Mouse (Mus musculus) mouse embryonic stem cell (cell line): ENCODE measurements around the gene Il34.

ENCODE experiments used
- in situ Hi-C, 2 experiments: fragments of 300-500 bp; cut with MboI; formaldehyde crosslinking; loops; 1 replicate in 1 of 2; 3 replicates in 1 of 2; pipeline ENCODE4 v1.14.3; 2019 to 2020; ENCODE audit warnings: low sequenced_read_pairs in 2 of 2, low pct_unique_long_range_greater_than_20kb in 1 of 2, mixed read lengths in 1 of 2; ENCODE audit not compliant: unreplicated experiment in 1 of 2

The Il34 gene

DNA sequence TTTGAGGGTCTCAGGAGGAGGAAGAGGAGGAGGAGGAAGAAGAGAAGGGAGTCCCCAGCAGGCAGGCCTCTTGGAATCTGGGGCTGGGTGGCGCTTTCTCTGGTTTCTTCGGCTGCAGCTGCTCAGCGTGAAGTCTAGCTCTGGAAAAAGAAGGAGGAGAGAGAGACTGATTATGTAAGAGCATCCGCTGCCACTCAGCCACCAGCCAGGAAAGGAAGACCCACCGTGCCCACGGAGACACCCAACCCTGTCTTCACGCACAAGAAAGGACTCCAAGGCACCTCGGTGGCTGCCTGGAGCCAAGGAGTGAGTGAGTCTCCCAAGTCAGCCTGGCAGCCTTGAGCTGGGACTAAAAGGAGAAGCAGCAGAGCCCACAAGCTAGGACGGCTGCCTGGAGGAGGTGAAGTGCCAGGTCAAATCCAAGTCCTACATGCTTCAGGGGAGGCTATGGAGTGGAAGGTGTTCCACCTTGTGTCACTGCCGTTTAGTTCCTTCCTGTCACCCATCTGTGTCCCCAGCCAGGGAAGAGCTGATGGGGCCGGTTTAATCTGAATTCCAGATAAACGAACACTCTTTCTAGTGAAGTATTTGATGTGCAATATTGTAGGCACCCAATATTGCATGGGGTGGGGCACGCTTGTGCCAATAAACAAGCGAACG, 50.1 kb downstream of the Il34 start:
- in situ Hi-C loops: no loop called here

DNA sequence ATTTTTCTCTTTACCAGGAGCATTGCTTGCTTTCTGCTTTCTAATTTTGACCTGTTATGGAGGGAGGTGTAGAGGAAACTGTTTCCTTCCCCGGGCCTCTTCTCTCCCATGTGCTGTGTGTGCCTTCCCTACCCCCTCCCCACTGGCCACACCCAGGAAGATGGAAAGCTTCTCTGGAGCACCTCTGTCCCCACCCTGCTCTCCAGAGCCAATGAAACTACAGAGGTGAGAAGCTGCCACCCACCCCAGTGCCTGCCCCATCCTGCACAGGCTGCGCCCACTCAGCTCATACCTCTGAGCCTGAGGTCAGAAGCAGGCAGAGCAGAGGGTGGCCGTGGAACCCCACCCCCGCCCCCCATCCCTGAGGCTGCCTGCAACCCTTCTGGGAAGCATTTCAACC, 51.0 kb downstream of the Il34 start:
- in situ Hi-C loops: no loop called here

DNA sequence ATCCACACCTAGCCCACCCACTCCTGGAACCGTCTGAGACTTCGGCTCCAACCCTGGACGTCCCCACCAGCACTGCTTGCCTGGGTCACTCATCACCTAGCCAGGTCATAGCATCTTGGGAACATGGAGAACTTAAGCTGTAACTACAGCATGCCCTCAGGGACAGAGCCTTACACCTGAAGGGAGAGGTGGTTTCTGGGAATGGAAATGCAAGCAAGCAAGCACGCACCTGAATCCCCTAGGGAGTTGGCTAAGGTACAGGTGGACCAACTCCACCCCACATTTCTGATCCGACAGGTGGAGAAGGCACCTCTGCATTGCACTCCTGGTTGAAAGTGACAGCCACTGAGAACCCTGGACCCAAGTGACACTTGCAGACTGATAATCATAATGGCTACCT, 54.2 kb downstream of the Il34 start:
- in situ Hi-C loops: no loop called here

DNA sequence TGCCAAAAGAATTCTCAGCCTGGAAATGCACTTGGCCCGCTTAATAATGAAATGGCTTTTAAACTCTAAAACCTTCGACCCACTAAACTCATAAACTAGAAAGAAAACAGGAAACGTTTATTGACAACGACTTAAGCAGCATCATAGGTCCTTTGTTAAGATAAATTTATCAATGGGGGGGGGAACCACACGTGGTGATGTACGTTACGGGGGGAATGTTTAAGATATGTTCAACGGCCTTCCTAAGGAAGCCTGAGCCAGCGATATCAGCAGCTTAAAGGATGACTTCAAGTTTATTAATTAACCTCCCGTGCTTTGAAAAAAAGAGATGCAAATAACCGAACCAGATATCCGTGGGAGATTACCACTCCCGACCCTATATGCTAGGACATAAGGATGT, 55.5 kb downstream of the Il34 start:
- in situ Hi-C loops: no loop called here

DNA sequence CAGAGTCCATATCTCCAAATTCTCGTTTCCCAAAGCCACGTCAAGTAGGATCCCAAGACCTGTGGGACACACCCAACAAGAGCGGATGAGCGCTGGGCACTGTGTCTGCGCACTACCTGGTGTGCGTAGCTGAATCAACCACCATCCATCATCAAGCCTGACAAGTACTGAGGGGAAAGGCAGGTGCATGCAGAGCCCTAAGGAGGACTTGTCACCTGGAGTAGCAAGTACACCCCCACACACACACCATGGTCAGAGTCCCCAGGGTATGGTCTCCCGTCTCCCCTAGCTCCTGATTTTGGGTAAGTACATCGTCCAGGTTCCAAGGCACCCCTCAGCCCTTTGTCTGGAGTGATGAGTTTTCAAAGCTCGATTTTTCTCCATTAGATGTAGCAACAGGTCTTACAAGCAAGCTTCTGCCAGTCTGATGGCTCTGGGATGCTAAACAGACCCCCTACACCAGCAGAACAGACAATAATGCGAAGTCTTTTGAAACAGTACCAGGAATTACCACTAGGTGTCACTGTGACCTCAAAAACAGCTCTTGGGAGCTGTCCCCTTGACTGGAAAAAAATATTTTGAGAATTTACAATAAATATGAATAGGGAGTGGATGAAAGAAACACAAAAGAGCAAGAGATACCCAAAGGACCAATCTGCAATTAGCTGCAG, 56.1 kb downstream of the Il34 start:
- in situ Hi-C loops: no loop called here

DNA sequence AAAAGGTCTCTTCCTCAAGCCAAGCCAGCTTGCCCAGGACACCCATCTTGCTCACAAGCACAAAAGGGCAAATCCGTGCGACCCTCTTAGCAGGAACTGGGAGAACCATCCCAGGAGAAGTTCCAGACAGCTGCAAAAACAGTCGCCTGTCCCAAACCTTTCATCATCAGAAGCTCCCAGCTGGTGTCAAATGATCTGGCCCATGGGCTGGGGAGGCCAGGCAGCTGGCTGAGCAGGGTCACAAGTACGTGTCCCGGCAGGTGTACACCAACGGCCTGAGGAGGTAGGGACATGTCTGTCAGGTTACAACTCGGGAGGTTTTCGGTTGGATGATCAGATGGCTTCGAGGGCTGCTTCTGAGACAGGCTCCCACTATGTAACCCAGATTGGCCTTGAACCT, 59.1 kb downstream of the Il34 start:
- in situ Hi-C loops: no loop called here

DNA sequence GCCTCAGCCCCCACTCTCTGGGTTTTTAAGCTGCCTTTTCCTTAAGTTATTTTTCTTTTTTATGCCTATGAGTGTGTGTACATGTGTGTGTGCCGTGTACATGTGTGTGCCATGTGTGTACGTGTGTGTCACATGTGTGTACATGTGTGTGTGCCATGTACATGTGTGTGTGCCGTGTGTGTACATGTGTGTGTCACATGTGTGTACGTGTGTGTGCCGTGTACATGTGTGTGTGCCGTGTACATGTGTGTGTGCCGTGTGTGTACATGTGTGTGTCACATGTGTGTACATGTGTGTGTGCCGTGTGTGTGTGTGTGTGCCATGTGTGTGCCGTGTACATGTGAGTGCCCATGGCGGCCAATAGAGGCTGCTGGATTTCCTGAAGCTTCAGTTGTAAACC, 60.6 kb downstream of the Il34 start:
- in situ Hi-C loops: no loop called here

DNA sequence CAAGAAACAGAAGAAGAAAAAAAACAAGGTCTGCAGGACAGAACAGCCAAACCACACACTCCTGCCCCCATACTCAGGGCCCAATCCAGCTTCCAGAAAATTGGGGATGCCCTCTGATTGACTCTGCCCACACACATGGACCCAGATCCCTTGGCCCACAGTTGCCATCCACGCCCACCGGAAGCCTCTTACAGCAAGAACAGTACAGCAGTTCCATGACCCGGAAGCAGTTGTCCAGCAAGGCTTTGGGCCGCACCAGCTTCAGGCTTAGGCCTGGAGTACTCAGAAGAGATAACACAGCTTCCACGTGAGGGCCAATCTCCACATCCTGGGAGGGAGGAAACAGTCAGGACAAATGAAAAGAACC, 63.3 kb downstream of the Il34 start:
- in situ Hi-C loops: no loop called here

DNA sequence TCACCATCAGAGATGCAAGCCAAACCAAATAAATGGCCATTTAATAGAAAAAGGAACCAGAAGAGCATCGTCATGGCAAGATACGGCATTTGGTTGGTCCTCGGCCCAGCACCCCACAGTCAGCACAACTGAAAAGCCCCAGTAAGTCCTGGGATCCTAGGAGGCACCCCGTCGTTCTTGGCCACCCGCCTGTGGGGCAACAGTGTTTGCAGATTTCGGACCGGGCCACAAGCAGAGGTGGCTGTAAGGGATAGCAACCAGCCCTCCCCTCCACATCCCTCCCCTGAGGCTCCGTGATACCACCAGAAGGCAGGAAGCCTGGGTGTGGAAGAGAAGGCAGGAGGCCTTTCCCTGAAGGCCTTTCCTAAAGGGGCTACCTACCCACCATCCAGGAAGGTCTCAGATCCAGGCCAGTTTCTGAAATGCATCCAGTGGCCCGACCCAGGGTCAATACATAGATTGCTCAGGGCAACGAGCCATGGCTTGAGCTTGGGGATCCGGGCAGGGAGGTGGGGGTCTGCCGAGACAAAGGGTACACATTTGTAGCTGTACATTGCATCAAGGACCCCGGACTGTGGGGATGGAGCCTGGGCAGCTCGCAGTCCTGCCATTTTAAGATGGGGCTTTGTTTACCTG, 63.8 kb downstream of the Il34 start:
- in situ Hi-C loops: no loop called here

DNA sequence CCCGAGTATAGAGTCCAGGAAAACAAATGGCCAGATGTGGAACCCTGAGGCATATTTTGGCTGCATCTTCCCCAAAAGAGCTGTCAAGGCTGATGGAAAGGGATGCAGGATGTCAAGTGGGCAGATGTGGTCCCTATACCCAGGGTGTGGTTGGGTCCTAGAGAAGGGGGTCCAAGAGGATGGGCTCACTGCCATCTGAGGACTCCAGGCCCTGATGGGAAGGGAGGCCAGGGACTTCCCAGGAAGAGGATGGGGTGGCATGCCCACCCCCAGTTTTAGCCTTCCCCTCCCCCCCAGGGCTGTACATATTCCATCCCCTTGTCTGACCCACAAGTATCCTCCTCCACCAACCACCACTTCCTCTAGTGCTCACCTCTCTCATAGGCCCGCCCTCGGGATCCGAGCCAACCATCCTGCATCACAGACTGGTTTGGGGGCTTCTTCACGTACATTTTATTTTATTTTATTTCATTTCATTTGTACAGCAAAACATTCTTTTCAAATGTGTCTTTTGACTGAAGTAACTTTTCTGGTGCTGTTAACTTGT, 65.0 kb downstream of the Il34 start:
- in situ Hi-C loops: no loop called here

DNA sequence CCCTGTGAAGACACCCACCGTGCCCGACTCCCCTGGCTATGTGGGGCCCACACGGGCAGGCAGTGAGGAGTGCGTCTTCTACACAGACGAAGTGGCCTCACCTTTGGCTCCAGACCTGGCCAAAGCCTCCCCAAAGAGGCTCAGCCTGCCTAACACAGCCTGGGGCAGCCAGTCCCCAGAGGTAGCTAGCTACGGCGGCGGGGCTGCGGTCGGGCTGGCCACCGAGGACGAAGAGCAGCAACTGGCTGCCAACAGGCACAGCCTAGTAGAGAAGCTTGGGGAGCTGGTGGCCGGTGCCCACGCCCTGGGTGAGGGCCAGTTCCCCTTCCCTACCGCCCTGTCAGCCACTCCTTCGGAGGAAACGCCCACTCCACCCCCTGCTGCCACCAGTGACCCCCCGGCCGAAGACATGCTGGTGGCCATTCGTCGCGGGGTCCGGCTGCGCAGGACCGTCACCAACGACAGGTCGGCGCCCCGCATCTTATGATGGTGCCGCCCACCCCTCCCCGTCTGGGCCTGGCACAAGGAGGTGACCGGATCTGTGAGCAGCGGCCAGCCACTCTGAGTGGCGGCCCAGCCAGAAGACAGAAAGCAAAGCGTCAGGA, 67.0 kb downstream of the Il34 start:
- in situ Hi-C loops: no loop called here

DNA sequence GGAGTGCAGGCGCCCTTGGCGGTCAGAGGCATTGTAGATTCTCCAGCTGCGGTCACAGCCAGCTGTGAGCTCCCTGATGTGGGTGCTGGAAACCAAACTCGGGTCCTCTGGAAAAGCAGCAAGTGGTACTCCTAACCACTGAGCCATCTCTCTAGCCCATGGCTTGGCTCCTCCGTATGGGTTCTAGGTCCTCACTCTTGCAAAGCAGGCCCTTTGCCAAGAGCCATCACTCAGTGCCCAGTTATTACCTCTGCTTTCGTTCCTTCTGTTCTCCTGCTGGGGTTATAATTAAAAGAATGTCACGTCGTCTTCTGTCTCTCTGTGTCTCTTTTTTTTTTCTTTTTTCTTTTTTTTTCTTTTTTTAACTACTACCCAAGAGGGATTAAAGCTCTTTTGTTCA, 72.7 kb downstream of the Il34 start:
- in situ Hi-C loops: no loop called here

DNA sequence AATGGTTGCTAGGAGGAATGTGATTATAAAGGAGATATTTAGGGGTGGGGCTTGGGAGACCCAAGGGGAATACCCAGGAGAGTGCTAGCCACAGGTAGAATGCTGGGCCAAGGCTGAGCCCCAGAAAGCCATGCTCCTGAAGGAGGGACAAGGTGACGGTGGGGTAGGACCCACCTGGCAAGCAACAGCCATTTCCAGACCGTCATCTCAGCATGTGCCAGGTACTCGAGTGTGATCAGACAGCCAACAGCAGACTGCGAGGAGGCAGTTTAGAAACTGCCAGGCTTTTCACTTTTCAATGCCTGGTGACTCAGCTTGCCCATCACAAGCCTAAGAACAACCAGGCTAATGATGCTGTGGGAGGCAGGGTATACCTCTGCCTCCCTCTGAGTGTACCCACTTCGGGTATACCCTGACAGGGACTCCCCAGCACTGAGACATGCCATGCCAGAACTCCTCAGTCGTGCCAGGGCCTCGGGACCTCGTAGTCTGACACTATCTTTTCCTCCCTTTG, 74.3 kb downstream of the Il34 start:
- in situ Hi-C loops: no loop called here

DNA sequence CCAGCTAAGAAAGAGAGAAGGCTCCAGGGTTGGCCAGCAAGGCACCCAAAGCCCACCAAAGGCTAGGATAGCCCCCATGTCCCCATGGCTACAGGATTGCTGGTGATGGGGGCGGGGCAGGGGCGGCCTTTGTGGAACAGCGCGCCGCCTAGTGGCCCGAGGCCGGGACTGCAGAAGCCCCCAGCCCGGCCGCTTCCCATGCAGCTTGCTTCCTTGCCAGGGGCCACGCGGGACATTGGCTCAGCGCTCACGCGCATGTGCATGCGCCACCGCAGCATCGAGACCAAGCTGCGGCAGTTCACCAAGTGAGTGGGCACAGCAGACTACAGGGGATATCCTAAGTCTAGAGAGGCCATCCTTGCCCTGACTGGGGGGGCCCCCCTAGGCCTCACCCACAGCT, 78.8 kb downstream of the Il34 start:
- in situ Hi-C loops: no loop called here

DNA sequence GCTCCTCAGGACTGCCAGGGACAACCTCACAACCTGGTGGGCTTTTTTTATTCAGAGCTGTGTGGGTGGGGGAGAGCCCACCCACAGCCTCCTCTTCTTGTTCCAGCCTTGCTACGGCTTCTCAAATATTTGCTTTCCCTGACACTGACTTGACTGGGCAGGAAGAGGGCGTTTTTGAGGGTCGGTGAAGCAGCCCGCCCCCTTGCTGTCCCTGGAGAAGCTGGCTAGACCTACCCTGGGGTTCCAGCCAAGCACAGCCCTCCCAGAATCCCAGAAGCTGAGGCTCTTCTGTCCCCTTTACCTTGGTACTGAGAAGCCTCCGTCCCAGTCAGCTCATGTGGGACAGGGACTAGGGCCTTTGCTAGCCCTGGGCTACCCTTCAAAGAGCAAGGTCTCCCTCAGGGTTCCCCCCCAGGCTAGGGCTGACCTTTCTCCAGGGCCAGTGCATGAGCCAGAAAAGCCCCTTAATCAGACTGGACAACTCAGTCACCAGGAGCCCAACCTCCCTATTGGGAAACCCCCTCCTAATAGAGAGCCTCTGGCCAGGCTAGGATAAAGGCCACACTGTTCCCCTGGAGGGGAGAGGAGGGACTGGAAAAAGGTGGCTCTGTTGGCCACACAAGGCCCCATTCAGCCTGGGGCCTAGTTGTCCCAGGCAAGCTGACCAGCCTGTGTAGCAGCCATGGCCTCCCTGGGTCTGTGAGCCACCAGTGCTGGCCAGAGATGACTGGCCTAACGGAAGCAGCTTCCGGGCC, 80.5 kb downstream of the Il34 start:
- in situ Hi-C loops: no loop called here

DNA sequence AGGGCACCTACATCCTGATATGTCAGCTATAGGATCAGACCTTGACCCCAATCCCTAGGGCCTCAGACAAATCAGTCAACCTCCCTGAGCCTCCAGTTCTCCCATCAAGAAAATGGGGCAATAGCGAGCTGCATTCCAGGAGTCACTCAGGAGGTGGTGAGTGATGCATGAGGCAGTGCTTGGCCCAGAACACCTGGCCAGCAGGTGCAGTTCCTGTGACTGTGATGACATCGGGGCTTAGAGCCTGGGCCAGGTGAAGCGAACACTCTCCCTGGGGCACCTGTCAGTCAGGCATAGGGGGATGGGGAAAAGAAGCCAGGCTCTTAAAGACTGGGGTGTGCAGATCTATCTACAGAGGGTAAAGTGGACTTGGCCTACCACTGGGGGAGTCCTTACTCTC, 81.2 kb downstream of the Il34 start:
- in situ Hi-C loops: no loop called here

DNA sequence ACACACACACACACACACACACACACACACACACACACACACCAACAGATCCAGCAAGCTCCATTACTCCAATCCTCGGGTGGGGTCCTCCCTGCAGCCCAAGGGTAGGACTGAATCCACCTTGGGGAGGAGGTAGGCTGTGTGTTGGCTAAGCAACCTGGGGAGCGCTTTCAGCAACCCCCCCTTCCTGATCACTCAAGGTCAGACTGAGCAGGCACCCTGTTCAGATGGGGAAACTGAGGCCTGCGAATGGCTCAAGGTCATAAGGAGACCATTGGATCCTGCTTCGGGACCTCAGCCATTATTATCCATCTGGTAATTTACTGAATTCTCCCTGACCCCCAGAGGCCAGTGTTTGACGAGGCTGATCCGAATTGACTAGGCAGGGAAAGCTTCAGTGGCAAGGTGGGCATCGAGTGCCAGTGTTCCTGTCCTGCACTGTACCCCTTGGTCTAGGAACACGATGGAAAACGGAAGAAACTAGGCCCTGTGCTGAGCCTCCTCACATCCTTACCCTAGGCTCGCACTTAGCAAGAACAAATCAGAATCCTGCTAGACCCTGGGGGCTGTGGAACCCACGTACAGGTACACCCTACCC, 83.2 kb downstream of the Il34 start:
- in situ Hi-C loops: no loop called here
